Mouse (Mus musculus) adrenal gland, adult 8-10 months (tissue): ENCODE measurements around the gene Vmn2r124. TPM values are rescaled to one million over a fixed set of nuclear protein-coding genes. Genes with fewer than 3 reads are reported as not detected.
"Not testable (repeated sequence)": the region's sequence is repeated elsewhere in the genome, so short reads cannot be mapped to it uniquely, and the experiment has no call there.

Experiments
- DNase-seq: peaks from one replicate; pipeline ENCODE4 v3.0.0; 2022
- total RNA-seq, 4 experiments: library from RNA; stranded (reverse); gene quantifications; 2 replicates each; pipeline ENCODE4 v1.2.4; 2022

Gene Vmn2r124
- not detected for total RNA-seq

GRCm38 (mm10) chr17:18049124-18049523, at the start of gene Vmn2r124:
Gene Vmn2r124 (plus strand): TSS chr17:18049424.
- no peak for DNase-seq

- DNase-seq = no peak
Measured at GRCm38 (mm10) chr17:18004752-18005151, 44.5 kb upstream of the Vmn2r124 start.

- DNase-seq = no peak
Measured at GRCm38 (mm10) chr17:18021433-18021832, 27.8 kb upstream of the Vmn2r124 start, which contains the start of gene Fpr-rs4. Gene Fpr-rs4 (plus strand): TSS chr17:18021733.

GRCm38 (mm10) chr17:18084716-18085115, 35.5 kb downstream of the Vmn2r124 start, which contains the start of gene Vmn2r91:
Gene Vmn2r91 (plus strand): TSS chr17:18085016.
- DNase-seq = not testable (repeated sequence)

- DNase-seq = not testable (repeated sequence)
Measured at GRCm38 (mm10) chr17:18095626-18096025, 46.4 kb downstream of the Vmn2r124 start.

GRCm38 (mm10) chr17:18102265-18102664, 53.0 kb downstream of the Vmn2r124 start:
- DNase-seq = not testable (repeated sequence)

Other genes starting within 250 kb of the Vmn2r124 start
- gene Spaca6, start 222.3 kb upstream of the Vmn2r124 start, total RNA-seq = 100 to 1,000 TPM in 2 of 4 experiments, 10 to 100 TPM in 2; 43.9 to 173 (median 91.6) TPM
- gene Has1, start 194.2 kb upstream of the Vmn2r124 start, total RNA-seq = under 1 TPM in 2 of 4 experiments, not detected in 2; 0.23 to 0.24 TPM
- gene Fpr1, start 165.5 kb upstream of the Vmn2r124 start, total RNA-seq = under 1 TPM in 1 of 4 experiments, not detected in 3; 0.17 TPM
- gene Fpr2, start 161.6 kb upstream of the Vmn2r124 start, total RNA-seq = under 1 TPM in 1 of 4 experiments, not detected in 3; 0.56 TPM
- gene Fpr3, start 161.6 kb upstream of the Vmn2r124 start, total RNA-seq = not detected
- gene Fpr-rs4, start 27.7 kb upstream of the Vmn2r124 start, total RNA-seq = not detected
- gene Vmn2r91, start 35.6 kb downstream of the Vmn2r124 start, total RNA-seq = not detected
- not detected for gene Vmn2r92, start 102.5 kb downstream of the Vmn2r124 start, total RNA-seq
- gene Vmn2r94, start 228.3 kb downstream of the Vmn2r124 start, total RNA-seq = not detected
- not detected for gene Vmn2r93, start 248.7 kb downstream of the Vmn2r124 start, total RNA-seq